Mouse (Mus musculus) adipocyte (in vitro differentiated cells): ENCODE measurements around the gene Napepld.
"Not testable (repeated sequence)": the region's sequence is repeated elsewhere in the genome, so short reads cannot be mapped to it uniquely, and the experiment has no call there.

ENCODE experiments used
- DNase-seq: peaks from one replicate; pipeline ENCODE4 v3.0.0-alpha.2; 2016; ENCODE audit warnings: low spot score

Gene Napepld

DNA sequence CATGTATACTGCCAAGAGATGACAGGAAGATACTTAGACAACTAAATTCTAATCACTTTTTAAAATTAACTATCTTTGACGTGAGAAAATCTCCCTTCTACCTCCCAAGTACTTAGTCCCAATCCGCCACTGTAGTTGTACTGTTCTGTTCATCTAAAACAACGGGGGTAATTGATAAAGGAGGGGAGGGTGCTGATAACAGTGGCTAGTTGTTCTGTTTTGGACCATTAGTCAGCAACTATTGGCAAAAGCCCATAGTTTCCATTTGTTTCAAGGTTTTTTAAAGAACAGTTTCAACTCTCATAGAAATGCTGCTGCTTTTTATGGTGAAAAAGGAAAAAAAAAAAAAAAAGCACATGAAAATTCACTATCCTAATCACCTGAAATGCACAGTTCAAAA is 2.5 kb upstream of the Napepld start:
- no peak for DNase-seq

DNA sequence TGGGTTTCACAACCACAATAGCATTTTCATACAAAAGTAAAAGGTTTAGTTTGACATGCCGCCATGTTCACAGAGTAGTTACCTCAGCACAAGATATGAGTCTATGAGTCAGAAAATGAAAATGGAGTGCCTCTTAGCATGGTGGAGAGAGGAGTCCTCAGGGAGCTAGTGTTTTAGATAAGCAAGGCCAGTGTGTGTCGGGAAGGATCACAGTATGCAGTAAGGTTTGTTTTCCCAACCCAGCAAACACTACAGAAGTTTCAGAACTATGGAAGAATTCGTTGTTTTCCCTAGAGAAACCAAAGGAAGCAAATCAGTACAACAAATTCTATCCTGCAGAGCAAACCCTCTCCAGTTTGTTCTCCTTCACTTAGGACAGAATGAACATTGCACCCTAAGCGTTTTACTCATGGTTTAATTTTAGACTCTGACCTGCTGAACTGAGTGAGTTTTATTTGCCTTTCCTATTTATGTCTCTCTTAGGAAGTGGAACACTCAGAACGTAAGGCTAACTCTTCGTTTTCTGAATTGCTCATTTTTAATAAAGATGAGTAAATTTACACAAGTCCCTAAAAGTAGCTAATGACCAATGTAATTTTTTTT is 1.8 kb upstream of the Napepld start:
- peak; percentile 46 for DNase-seq

DNA sequence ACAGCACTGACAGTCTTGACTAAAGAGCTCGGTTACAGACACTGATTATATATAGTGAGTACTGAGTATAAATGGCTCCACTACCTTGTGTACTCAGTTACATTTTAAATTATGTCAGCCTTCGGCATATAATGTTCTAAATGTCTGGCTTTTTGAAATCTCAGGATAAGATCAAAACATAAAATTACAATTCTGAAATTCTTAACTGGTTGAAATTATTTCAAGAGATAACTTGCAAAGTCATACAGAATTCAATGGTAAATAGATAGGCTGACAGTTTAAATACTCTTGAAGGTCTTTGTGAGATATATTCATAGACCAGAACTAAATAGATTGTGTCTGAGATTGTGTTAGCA is 791 bp upstream of the Napepld start:
- no peak for DNase-seq

DNA sequence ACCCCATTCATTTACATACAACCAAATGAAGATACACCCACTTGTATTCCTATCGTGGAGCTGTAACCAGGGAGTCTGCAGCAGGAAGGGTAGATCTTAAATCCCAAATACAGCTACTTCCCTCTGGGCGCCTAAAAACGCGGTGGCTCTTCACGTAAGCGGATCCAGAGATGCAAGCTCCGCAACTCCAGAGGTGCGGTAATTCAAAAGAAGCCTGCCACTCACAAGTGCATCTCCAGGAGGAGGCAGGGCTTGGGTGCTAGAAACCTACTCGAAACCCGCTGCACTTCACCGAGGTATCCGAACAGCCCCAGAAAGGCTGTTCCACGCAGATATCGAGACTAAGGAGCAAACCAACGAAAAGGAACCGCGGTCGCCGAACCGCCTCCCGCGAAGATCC is 262 bp downstream of the Napepld start:
- DNase-seq, result no peak

DNA sequence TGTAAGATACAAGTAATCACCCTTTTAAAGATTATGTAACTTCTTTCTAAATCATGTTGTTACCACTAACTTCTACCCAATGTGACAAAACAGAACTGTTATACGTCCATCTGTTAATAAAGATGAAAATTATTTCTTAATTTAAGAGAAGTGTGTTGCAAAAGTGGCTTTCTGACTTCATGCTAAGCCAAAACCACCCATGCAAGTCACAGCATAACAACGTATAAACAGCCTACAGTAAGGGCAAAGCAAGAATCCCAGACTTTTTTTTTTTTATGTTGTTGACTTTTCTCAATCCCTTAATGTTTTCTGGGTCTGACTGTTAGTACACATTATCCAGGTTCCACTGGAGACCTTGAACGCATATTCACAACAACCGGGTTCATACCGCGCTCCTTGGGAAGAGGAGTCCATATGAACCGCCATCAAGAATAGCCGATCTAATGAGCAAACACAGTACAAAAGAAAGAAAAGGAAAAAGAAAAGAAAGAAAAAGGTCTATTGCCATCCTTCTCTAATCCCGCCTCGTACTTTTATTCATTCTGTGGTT is 849 bp downstream of the Napepld start:
- DNase-seq, result peak; percentile 43

DNA sequence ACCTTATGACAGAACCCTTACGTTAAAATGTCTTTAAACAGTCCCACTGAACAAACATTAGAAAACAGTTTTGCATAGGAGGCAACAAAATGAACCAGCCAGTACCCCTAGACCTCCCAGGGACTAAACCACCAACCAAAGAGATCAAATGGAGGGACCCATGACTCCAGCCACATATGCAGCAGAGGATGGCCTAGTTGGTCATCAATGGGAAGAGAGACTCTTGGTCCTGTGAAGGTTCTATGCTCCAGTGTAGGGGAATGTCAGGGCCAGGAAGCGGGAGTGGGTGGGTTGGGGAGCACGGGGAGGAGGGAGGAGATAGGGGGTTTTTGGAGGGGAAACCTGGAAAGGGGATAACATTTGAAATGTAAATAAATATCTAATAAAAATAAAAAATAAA is 1.6 kb downstream of the Napepld start:
- not testable (repeated sequence) for DNase-seq

DNA sequence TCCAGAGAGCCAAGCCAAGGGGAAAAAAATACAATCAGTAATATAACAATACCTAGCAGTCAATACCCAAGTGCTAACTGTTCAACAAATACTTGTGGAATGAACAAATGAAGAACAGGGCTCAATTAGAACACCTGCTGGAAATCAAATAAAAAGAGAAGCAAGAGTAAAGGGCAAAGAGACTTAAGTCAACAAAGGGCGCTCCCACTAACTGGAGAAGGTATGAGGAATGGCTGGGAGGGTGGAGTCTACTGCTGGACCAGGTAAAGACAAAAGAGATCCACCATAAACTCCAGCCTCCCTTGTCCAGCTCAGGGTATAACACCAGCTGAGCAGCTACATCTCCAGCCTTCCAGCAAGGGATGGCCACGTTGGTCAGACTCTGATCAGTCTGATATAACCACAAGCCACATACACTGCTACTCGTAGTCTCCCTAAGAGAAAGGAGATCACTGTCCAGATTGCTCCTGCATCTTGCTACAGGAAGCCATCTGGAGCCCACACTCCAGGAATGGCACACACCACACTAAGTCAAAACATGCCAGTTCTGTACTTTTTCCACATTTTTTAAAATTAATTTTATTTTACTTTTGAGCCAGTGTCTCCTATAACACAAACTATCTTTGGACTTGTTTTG is 6.2 kb downstream of the Napepld start:
- no peak for DNase-seq

DNA sequence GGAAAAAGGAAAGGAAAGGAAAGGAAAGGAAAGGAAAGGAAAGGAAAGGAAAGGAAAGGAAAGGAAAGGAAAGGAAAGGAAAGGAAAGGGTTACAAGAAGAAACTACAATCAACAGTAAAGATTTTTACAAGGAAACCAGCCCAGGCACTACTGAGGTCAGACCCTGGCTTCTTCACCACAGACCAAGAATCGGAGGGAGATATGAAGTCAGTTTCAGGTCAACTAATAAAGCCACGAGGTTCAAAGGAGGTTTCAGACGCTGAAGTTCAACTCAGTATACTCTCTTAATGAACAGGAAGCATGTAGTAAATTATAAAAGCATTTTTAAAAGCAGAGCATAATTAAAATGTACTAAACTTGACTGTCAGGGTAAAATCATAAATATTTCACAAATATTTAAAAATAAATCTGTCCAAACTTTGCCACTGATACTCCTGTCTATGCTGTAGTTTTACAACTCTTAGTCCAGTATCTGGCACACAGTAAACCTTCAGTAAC is 7.8 kb downstream of the Napepld start:
- DNase-seq, result no peak

DNA sequence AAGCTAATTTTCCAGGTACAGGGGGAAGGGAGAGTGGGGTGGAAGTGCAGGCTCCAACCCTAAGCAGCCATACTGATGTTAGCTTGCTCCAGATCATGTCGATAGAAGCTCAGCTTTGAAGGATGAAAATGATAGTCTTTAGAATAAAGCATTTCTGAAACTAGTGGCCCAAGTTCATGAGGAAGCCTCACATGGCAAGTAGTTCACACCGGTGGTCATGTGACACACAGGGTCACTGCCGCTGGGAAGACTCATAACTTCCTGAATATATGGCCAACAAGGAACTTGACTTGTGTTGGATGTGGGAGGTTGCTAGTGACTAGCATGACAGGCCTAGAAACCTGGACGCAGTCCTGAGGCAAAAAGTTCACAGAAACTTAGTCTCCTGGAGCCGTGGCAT is 9.0 kb downstream of the Napepld start:
- no peak for DNase-seq

DNA sequence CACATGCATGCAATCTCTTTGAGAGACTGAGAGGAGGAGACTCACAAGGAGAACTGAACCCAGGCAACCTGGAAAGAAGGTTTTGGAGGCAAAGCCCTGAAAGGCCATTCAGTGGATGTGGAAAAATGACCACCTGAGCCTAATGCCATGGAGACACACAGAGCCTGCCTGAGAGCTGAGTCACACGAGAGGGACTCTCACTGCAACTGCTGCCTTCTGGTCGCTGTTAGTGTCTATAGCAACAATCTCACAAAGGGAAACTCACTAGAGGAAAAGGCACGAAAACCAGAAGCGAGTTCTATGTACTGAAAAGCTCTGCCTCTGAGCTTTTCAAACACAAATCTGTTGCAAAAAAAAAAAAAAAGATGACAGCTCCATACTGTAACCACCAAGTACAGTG is 14.2 kb downstream of the Napepld start:
- peak; percentile 39 for DNase-seq

DNA sequence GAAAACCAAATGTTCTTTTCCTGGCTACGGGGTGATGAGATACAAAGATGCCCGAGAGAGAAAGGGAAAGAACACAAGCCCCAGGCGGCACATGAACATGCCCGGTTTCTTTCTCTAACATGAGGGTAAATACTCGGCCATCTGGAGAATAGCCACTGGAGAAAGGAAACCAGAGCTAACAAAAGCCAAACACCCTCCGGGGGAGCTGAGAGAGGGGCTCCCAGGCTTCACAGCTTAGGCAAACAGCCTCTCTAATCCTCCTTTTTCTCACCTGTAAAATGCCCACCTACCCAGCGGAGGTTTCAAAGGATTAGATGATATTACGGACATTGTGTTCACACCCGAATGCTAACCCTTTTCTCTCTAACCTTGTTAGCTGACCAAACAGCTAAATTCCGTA is 16.2 kb downstream of the Napepld start:
- no peak for DNase-seq

DNA sequence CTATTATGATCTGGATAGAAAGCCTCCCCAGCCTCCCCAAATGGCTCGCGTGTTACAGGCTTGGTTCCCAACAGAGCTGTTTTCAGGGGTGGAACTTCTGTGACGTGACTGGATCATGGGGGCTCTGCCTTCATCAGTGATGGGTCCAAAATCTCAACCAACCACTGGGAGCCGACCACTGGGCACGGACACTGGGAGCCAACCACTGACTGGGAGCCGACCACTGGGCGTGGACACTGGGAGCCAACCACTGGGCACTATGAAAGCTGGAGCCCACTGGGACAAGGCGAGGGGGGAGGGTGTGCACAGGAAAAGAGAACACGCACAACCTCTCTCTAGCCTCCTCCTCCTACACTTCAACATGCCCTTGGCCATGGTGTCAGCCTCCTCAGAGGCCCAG is 17.4 kb downstream of the Napepld start:
- DNase-seq, result no peak

DNA sequence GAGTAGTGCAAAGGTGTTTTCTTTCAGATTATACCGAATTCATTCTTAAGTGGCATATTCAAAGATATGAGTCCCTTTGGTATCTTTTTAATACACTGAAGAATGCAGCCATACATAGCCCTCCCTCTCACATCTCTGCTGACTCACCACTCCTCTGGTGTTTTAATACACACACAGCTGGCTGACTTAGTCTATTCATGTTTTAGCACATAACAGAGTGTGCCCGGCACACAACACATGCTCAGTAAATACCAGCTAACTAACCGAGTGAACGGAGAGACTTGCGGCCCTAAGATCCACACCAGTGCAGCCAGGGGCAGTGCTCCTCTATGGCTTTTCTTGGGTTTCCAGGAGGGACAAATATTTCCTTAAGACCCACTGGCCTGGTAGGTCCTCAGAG is 20.3 kb downstream of the Napepld start:
- DNase-seq, result no peak

DNA sequence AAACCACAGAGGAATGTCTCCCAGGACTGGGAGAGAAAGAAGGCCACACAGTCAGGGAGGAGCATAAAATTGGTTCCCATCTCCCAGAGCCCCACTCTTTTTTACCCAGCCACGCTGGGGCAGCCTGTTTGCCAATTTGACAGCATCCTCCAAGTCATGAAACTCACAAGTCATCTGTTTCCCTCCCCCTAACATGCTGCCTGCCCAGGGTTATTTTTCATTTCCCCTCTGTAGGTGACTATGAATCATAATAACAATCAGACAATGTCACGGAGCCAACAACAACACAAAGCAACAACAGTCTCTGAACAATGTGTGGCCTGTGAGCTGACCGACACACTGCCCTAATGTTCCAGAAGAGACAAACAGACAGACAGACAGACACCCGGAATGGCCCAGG is 21.2 kb downstream of the Napepld start:
- peak; percentile 30 for DNase-seq

DNA sequence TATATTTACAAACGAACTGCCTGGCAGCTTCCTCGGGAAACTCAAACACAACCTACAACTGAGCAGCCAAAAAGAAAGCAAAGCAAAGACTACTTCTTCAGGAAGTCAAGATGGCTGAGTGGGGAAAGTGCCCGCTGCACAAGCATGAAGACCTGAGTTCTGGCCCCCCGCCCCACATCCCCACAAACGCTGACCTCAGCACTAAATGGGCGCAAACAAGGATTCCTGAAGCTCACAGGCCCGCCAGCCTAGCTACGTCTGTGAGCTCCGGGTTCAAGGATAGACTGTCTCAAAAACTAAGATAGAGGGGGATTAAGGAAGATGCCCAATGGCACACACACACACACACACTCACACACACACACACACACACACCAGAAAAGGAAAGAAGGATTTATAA is 22.8 kb downstream of the Napepld start:
- DNase-seq, result no peak

DNA sequence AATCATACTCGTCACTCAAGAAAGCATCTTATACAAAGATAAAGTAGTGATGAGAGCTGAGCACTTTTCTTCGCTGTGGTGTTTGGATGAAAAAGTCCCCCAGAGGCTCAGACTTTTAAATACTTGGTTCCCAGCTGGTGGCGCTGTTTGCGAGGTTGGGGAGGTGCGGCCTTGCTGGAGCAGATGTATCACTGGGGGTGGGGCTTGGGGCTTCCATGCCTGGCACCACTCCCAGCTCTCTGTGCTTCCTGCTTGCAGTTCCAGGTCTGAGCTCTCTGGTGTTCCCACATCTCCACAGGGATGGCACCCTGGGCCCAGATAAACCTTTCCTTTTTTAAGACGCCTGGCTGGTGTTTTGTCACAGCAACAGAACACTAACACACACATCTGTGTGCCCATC is 23.3 kb downstream of the Napepld start:
- peak; percentile 30 for DNase-seq

DNA sequence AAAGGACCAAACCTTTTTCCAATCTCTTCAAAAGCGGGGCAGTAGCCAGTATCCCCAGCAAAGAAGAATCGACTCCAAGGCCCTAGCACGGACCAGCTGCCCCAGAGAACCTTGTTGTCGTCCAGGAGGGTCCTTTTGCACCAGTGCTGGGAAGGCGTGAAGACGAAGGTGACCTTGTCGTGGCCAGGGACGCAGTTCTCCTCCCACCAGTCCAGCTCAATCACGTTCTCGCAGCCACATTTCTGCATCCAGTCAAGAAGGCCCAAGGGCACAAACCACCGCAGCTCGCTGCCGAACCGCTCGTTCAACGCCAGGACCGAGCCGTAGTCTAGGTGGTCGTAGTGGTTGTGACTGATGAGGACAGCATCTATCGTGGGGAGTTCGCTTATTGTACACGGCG is 25.7 kb downstream of the Napepld start:
- DNase-seq, result no peak

DNA sequence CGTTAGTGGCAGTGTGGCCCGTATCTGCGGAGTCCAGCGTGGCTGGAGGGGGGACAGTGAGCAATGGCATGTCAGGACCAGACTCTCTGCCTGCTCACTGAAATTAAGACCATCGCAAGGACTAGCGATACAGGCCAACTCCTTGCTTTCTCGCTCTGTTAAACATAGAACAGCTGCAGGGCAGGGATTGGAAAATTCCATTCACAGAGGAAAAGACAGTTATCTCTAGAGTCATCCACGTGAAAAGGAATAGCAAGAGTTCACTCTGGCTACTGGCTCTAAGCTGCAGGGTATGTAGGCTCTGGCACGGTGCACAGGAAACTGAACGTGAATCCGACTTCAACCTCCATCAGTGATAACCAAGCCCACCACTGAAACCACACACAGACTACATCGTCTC is 26.2 kb downstream of the Napepld start:
- DNase-seq, result no peak

DNA sequence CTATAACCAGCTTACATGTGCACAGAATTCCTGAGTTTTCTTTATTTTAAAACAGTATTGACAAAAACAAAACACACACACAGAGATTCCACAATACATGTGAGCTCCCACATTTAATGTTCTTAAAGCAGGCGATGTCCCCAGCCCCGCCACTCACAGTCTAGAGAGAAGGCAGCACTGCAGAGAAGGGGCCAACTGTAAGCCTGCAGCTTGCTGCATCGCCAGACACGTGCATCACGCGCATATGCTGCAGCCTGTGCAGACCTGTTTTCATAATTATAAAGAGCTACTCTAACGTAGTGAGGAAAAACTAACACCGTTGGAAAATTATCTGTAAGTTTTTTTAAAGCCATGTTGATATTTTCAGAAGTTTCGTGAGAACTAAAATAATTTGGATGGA is 27.5 kb downstream of the Napepld start:
- DNase-seq, result no peak

DNA sequence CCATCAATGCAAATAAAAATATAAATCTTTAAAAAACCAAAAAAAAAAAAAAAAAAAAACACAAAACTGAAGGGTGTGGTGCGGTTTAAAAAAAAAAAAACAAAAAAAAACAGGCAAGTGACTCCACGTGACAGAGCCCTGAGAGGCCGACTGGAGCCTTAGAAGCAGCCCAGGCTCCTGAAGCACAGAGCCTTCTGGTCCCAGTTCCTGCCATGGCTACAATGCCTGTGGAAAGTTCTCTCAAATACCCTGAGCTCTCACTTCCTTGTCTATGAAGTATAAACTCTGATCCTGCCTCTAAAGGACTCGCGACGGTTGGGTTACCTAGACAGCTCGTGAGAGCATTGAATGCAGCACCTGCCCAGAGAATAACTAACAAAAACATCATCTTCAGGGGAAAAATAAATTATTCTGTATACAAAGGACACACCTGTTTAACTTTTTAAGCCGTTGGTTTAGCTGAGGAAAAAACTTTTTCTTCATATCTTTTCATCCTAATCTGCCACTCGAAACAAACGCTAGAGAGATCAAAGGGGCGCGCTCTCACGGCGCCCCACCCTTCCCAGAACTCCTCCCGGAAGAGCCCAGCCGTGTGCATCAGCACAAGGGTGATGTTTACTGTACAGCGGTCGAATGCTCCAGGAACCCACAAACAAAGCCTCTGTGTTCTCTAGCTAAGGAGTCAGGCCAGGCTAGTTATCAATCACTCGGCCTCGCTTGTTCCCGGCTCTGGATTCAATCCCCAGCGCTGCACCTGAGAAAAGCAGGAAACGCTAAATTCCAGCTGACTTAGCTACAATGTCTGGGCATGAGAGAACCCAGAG is 28.2 kb downstream of the Napepld start:
- no peak for DNase-seq

DNA sequence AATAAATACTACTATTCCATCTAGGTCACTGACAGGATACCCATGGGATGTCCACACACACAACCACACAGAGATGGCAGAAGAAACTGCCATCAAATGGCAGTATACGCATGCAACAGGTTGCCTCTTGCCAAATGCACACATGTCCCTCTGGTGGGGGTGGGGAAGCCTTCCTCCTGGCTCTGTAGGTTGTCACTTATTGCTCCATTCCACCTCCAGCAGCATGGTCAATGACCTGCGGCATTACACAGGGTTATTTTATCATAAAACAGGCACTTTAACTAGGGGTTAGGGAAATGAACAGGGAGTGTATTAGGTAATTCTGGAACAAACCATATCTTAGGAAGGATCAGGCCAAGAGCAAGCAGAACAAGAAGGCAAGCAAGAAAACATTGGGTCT is 31.9 kb downstream of the Napepld start:
- peak; percentile 39 for DNase-seq

DNA sequence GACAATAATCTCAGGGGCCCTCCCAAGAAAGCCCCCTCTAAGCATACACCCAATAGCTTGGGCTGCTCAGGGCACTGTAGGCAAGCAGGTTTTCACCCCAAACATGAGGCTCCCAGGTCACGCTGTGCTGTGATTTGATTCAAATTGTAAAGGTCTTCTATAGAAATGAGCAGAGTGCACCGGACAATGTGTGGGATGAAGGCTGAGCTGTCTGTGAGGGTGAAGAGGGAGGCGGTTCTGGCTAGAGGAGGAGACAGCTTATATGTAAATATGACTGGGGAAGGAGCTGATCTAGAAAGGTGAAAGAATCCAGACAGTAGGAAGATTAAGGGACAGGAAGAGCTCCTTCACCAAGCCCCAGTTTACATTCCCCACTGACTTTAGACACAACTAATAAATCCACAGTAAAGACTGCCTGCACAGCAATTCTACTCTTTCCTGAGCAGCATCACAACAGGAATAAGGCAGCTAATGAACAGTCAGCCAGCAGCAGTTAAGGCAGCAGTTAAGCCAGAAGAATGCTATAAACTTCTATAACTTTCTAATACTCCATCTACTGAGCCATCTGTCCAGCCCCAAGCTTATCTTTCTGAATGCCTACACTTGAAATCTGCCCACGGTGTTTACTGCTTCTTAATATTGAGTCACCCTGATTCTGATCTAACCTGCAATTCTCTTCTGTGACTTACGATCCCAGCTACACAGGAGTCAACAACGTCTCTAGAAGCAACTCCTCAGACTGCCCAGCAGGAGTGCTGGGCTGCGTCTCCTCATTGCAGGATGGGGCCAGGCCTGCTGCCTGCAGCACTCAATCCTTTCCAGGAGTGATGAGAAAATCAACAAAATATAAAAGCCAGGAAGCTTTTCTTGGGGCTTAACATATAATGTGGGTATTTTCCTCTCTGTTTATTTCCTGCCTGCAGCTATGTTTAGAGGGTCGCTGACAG is 33.7 kb downstream of the Napepld start:
- DNase-seq, result no peak
